Mouse (Mus musculus): ENCODE measurements around the gene Pnrc1.

Pnrc1 gene

GRCm38 (mm10) chr4:33224003-33224675 is 65.8 kb downstream of the Pnrc1 start:
- no peak for DNase-seq (ENCODE audit: low read depth, low spot score)

DNA sequence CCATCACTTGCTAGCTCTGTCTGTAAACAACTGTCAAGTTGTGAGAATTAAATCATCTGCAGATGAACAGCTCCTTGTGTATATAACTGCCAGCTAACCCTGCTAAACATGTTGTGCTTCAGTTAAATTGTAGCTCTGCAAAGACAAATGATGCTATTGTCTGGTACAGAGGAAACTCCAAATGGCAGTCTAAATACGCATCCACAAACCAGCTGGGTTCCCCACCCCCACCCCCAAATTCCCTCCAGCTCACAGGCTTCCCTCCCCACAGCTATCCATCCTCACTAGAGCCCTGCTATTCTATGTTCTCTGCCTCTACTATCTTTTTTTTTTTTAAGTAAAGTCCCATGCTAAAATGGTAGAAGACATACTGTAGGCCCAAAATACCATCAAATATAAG is 68.1 kb downstream of the Pnrc1 start:
- DNase-seq (ENCODE audit: low read depth, low spot score) = no peak

GRCm38 (mm10) chr4:33208881-33209841 is 80.8 kb downstream of the Pnrc1 start, which contains the start of gene Srsf12:
Srsf12 (plus strand) TSS chr4:33208991.
- peak; percentile 38 for DNase-seq (ENCODE audit: low read depth, low spot score)

DNA sequence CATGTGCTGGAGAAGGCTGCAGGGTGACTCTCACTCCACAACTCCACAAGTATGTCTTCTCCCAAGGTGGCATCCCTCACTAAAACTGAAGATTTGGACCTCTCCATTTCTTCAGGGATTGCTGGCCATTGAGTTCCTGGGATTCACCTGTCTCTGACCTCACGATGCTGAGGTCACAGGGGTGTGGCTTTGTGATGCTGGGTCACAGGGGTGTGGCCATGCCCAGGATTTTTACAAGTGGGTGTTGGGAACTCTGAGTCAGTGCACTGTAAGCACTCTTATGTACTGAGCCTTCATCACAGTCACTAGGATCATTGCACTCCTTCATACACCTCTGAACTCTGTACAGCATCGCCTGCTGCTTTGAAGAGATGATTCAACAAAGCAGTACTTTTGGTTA is 82.4 kb downstream of the Pnrc1 start:
- DNase-seq (ENCODE audit: low read depth, low spot score) = no peak

GRCm38 (mm10) chr4:33204682-33205081 is 85.3 kb downstream of the Pnrc1 start:
- peak; percentile 65 for DNase-seq (ENCODE audit: low read depth, low spot score)

DNA sequence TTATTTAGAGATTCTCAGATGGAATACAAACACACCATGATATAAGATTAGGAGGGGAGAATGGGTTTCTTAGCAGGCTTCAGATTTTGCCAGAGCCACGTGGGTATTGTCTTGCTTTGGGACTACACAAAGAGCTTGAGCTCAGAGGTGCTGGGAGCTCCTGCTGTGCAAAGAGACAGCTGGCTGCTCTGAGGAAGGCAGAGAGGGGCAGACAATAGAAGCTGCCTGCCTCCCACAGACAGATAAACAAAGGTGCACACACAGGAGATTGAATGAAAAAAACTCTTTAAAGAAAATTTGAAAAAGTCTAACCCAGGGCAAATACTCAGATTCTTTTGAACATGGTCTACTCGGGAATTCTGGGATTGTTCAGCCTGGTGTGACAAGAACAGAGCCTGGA is 91.8 kb downstream of the Pnrc1 start:
- DNase-seq (ENCODE audit: low read depth, low spot score) = no peak
